Mouse (Mus musculus) ES-E14 (cell line): ENCODE measurements around the gene Acap3. TPM values are rescaled to one million over a fixed set of nuclear protein-coding genes. Genes with fewer than 3 reads are reported as not detected.
A peak's percentile ranks its signal among the peaks of the same experiment; 100 is the strongest.

Source experiments
- DNase-seq: peaks from one replicate; pipeline ENCODE4 v3.0.0-alpha.2; 2013; ENCODE audit warnings: low read depth, low spot score
- H3K27ac ChIP-seq: 2 replicates; pipeline ENCODE4 v1.5.1; 2012; ENCODE audit warnings: low read depth, mild to moderate bottlenecking, low read length, moderate library complexity, mixed read lengths; ENCODE audit not compliant: poor library complexity, insufficient read depth, severe bottlenecking
- H3K36me3 ChIP-seq: 2 replicates; pipeline ENCODE4 v1.6.1; 2012; ENCODE audit warnings: mild to moderate bottlenecking, low read length, moderate library complexity, mixed read lengths; ENCODE audit not compliant: control insufficient read depth, poor library complexity, insufficient read depth, severe bottlenecking
- H3K4me1 ChIP-seq, 2 experiments: fragments of 150-350 bp in 1 of 2; sonication (generic) in 1 of 2; 2 replicates each; pipeline ENCODE4 v1.6.1; 2012; ENCODE audit warnings: low read length in 2 of 2, mild to moderate bottlenecking in 1 of 2, mixed read lengths in 1 of 2; ENCODE audit not compliant: control insufficient read depth in 2 of 2, insufficient read depth in 2 of 2, poor library complexity in 1 of 2
- H3K4me3 ChIP-seq, 2 experiments: fragments of 150-350 bp in 1 of 2; sonication (generic) in 1 of 2; 2 replicates each; pipeline ENCODE4 v1.5.1; 2012; ENCODE audit warnings: low read length in 2 of 2, low read depth in 1 of 2, mild to moderate bottlenecking in 1 of 2, mixed read lengths in 1 of 2; ENCODE audit not compliant: insufficient read depth in 1 of 2, poor library complexity in 1 of 2, severe bottlenecking in 1 of 2
- H3K9ac ChIP-seq: 2 replicates; pipeline ENCODE4 v1.6.1; 2012; ENCODE audit warnings: low read depth, mild to moderate bottlenecking, low read length, mixed read lengths; ENCODE audit not compliant: poor library complexity, insufficient read depth, severe bottlenecking
- H3K9me3 ChIP-seq: fragments of 150-350 bp; sonication (generic); 2 replicates; pipeline ENCODE4 v1.6.1; 2012; ENCODE audit warnings: low read depth, mild to moderate bottlenecking, low read length; ENCODE audit not compliant: control insufficient read depth, insufficient read depth
- CHD2 ChIP-seq: IDR thresholded peaks from 2 replicates; pipeline ENCODE4 v1.6.1; 2014; ENCODE audit warnings: mild to moderate bottlenecking, low read depth, low read length, inconsistent platforms
- HCFC1 ChIP-seq: IDR thresholded peaks from 2 replicates; pipeline ENCODE4 v1.6.1; 2012; ENCODE audit warnings: low read length, inconsistent platforms, borderline replicate concordance; ENCODE audit not compliant: insufficient read depth
- MAFK ChIP-seq: IDR thresholded peaks from 2 replicates; pipeline ENCODE4 v1.6.1; 2014; ENCODE audit warnings: mild to moderate bottlenecking, low read depth, low read length, inconsistent platforms; ENCODE audit not compliant: insufficient read depth
- ZC3H11A ChIP-seq: IDR thresholded peaks from 2 replicates; pipeline ENCODE4 v1.6.1; 2012; ENCODE audit warnings: low read depth, mild to moderate bottlenecking, inconsistent platforms, low read length, borderline replicate concordance
- ZNF384 ChIP-seq: IDR thresholded peaks from 2 replicates; pipeline ENCODE4 v1.6.1; 2012; ENCODE audit warnings: low read depth, low read length, inconsistent platforms
- in situ Hi-C, 2 experiments: fragments of 600-800 bp; cut with MboI; formaldehyde crosslinking; loops; one replicate each; pipeline ENCODE4 v1.15.1; 2025; ENCODE audit warnings: low sequenced_read_pairs in 2 of 2, inconsistent platforms in 1 of 2; ENCODE audit not compliant: unreplicated experiment in 2 of 2
- total RNA-seq: library from RNA; depleted of rRNA; stranded (reverse); fragments of 300-350 nt; gene quantifications from 2 replicates; pipeline ENCODE4 v1.2.3, GENCODE M21; 2012

Acap3 gene
- total RNA-seq, 1 experiment: 17.1 TPM

- TF ChIP-seq ZC3H11A: no peak
- no peak for TF ChIP-seq MAFK
- TF ChIP-seq HCFC1: no peak
- TF ChIP-seq ZNF384: no peak
- TF ChIP-seq CHD2: no peak
- H3K9ac ChIP-seq: peak overlapping the region; percentile 80
- no peaks in the 10 kb centered on the region for H3K9me3 ChIP-seq
- peak overlapping the region; percentile 89 to 90 for H3K4me3 ChIP-seq
- H3K4me1 ChIP-seq: peaks cover 12 to 17% of the 10 kb centered on the region in 2 experiments
- in situ Hi-C loops: no loop called here
- DNase-seq: no peak
- peaks cover 23% of the 10 kb centered on the region for H3K36me3 ChIP-seq
- H3K27ac ChIP-seq: no peak overlapping the region
Observed at GRCm38 (mm10) chr4:155892438-155893211, 1.0 kb downstream of the Acap3 start.

GRCm38 (mm10) chr4:155893212-155893690 lies 1.6 kb downstream of the Acap3 start:
- in situ Hi-C loops: no loop called here
- Histone ChIP-seq H3K4me3 (no peak overlapping the region), H3K36me3 (peaks cover 17% of the 10 kb centered on the region), H3K4me1 (peaks cover 12 to 17% of the 10 kb centered on the region in 2 experiments), H3K9ac (no peak overlapping the region), H3K27ac (no peak overlapping the region), H3K9me3 (no peaks in the 10 kb centered on the region)
- TF ChIP-seq ZNF384: no peak
- no peak for TF ChIP-seq ZC3H11A
- no peak for TF ChIP-seq HCFC1
- no peak for DNase-seq

- Histone ChIP-seq H3K9me3 (no peaks in the 10 kb centered on the region), H3K4me3 (peak overlapping the region; percentile 48 to 72), H3K4me1 (peaks cover 12 to 17% of the 10 kb centered on the region in 2 experiments), H3K9ac (peak overlapping the region; percentile 1), H3K36me3 (peaks cover 11% of the 10 kb centered on the region), H3K27ac (peak overlapping the region; percentile 41)
- TF ChIP-seq MAFK (peak; percentile 71), ZNF384 (no peak)
- in situ Hi-C loops: no loop called here
- no peak for DNase-seq
Observed at GRCm38 (mm10) chr4:155894311-155894881, 2.8 kb downstream of the Acap3 start.

- H3K9me3 ChIP-seq: no peaks in the 10 kb centered on the region
- peak overlapping the region; percentile 48 to 72 for H3K4me3 ChIP-seq
- TF ChIP-seq HCFC1: no peak
- TF ChIP-seq ZC3H11A: no peak
- H3K4me1 ChIP-seq: peaks cover 12 to 17% of the 10 kb centered on the region in 2 experiments
- H3K9ac ChIP-seq: peak overlapping the region; percentile 1
- in situ Hi-C loops: no loop called here
- peak; percentile 39 for DNase-seq
- peak overlapping the region; percentile 41; the same call in 1 of the 2 replicates for H3K27ac ChIP-seq
- peaks cover 11% of the 10 kb centered on the region; the same call in 1 of the 2 replicates for H3K36me3 ChIP-seq
Observed at GRCm38 (mm10) chr4:155895216-155895615, 3.6 kb downstream of the Acap3 start.

- in situ Hi-C loops: no loop called here
- no peaks in the 10 kb centered on the region for H3K9me3 ChIP-seq
Observed at GRCm38 (mm10) chr4:155895826-155896225, 4.2 kb downstream of the Acap3 start.

More at GRCm38 (mm10) chr4:155895826-155896225, 4.2 kb downstream of the Acap3 start:
- Histone ChIP-seq H3K9ac (no peak overlapping the region), H3K4me3 (peak overlapping the region in 1 of 2 experiments; percentile 72; a peak in 1 of 4 replicates), H3K36me3 (peaks cover 11% of the 10 kb centered on the region; the same call in 1 of the 2 replicates), H3K27ac (no peak overlapping the region), H3K4me1 (peaks cover 12 to 14% of the 10 kb centered on the region in 2 experiments)
- TF ChIP-seq MAFK: no peak
- no peak for TF ChIP-seq ZNF384
- TF ChIP-seq CHD2: no peak
- TF ChIP-seq ZC3H11A: no peak
- no peak for TF ChIP-seq HCFC1
- DNase-seq: no peak
